Mouse (Mus musculus): ENCODE results near the gene Phf14.
A peak's percentile ranks its signal among the peaks of the same experiment; 100 is the strongest.

- TF ChIP-seq CTCF (IDR thresholded peaks at IDR 0.05; ENCODE audit: low read depth) = peak; percentile 75
- no peak for TF ChIP-seq EP300 (IDR thresholded peaks at IDR 0.05; ENCODE audit: low read depth)
Measured at GRCm38 (mm10) chr6:12125031-12125803, 217.6 kb downstream of the Phf14 start.

All from liver, postnatal 0 days (tissue).